Mouse (Mus musculus): Measurements from ENCODE around the gene Aldh8a1.

The Aldh8a1 gene

DNA sequence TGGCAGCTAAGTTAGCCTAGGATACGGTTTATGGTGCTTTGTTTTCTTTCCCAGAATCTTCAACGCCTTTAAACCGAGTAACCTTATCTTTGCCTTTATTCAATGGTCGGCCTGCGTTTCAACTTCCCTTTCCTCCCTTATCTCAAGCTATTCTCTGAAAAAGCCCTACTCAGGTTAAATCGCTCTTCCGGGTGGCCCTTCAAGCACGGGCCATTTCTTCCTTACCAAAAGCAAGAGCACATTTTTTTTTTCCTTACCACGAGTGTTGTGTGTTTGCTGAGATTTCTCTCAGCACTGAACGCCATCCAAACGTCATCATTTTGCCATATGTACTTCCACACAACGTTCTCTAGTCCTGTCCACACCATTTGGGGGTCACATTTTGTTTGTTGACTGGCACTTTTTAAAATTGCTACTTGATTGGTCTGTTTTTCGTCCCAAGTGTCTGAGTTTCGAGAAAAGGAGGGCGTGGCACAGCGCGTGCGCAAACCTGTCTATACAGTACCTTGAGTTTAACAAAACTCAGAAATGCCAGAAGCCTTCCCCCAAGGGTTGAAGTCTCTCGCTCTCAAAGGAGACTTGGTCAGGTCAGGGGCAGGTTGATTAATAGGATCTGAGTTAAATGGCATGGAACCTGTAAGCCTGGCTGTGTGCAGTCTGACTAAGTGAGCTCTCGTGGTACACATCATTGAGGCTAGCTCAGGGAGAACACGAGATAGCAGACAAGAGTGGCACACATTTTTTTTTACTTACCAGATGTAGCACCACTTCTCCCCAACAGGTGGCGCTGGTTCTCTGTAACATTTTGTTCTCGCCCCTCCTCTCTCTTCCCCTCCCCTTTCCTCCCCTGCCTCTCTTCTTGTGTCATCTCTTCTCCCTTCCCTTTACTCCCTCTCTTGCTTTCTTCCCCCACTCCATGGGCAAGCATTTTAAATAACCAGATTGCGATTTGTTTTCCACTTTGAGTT is 43.6 kb downstream of the Aldh8a1 start:
- DNase-seq = peak; percentile 70

DNA sequence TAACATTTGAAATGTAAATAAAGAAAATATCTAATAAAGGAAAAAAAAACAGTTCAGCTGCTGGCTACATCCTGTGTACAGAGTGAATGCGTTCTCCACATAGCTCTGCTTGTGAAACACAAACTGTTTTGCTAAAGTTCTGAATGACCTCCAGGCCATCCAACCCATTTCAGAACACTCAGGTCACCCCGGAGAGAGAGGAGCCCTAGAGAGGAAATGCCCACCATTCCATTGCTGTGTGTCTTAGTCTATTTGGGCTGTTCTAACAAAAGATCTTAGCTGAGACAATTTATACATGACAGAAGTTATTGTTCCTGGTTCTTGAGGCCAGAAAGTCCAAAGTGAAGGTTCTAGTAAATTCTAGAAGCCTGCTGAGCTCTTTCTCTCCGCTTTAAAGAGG is 49.4 kb downstream of the Aldh8a1 start:
- DNase-seq = peak; percentile 7

DNA sequence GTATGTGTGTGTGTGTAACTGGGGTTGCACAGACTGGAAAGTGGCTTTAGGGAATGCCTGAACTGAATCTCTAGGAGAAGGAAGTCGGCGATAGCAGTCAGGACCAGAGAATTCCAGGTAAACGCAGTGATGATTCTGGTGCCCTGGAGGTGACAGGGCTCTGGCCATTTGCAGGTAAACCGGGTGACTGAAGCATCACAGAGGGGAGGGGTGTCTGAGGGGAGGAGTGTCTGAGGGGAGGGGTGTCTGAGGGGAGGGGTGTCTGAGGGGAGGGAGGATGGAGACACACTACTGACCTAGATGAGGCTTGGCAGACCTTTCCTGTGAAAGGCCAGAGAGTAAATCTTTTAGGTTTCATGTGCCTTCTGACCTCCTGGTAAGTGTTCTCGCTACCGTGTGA is 50.9 kb downstream of the Aldh8a1 start:
- no peak for DNase-seq

DNA sequence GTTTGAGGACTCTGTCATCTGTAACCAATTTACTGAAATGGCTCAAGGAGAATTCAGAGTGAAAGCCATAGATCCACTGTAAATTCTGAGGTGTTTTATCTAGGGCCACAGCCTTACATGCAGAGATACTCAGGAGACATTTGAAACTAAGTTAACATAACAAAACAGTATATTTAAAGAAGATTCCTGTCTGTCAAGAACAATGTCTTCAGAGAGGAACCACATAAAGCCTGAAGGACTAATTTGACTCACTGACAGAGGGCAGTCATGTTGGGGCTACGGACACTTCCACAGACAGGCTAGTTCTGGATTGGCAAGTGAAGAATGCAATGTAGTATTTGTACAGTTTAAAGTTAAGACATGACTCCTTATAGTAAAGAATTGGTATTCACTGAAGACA is 62.2 kb downstream of the Aldh8a1 start:
- no peak for DNase-seq

DNA sequence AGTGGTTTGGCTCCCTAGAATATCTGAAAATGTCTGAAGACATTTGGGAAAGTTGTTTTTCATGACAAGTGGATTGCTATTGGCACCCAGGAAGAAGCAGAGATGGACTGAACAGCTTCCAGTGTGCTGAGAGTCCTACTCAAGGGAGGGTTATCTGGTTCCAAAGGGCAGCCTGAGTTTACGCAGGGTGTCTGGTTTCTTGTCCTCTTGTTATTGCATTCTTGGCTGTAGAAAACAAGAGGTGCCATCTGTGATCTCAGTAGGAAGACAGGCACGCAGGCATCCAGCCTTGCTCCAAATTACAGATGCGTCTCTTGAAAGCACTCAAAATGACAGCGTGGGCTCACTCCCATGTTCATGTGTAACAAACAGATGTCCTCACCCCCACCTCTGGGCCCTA is 63.9 kb downstream of the Aldh8a1 start:
- DNase-seq = no peak

DNA sequence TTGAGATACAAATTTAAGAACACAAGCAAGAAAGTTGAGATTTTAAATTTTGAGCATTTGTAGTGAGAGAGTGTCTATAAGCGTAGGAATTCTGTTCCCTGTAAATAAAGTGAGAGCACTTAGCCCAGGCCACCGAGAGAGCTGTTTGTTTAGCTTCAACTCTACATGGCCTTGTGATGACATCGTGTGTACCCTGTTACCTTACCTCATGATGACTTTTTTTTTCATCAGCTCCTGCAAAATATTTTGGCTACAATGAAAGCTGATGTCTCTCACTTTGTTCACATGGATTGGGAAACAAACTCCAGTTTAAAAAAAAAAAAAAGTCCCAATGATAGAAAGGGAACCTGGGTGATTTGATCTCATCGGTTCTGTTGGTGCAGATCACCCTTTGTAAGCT is 64.6 kb downstream of the Aldh8a1 start:
- no peak for DNase-seq

DNA sequence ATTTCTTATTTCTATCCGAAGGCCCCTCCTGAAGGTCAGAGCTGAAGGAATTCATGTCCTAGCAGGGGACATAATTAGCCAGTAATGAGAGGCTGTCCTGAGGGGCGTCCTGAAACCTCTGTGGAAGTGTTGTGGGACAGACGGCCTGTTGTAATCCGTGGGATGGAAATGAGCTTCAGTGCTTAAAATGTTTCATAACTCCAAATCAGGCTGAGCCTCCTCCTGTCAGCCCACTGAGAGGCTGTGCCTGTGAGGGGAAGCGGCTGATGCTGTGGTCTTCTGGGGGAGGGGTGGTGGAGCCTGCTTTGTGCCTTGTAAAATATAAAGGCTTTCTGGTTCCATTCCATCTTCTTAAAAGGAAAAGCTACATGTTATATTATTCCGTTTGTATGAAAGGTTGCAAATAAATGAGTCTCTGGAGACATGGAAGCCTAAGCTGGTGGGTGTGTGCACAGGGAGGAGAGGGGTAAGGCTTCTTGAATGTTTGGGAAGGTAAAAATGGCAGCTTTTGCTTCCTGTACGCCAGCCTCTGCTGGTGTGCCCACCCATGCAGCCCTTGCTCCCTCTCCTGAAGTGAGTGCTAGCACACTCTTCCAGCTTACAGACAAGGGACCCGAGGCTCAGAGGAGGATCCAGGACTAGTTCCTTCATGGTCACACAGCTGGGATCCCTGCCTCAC is 66.7 kb downstream of the Aldh8a1 start:
- DNase-seq = no peak

DNA sequence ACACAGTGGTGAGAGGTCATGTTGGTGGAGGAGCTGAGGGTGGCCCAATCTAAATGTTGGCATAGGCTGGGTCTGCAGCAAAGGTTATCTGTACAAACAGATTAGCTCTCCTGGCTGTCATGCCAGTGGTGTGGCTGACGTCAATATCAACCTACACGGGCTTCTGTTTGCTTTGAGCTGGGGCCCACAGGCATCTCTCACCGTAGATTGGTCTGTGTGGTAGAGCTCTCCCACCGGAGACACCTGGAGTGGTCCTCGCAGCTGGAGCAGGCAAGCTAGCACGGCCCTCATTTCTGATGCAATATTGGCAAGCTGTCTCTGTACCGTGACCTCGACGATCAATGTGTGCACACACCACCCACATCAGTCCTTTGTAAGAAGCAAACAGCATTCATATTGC is 67.3 kb downstream of the Aldh8a1 start:
- DNase-seq = no peak

All from lung, postnatal 36 days (tissue).